Mouse (Mus musculus) cerebellum, adult 11 months (tissue): ENCODE data around the gene Olfr2.
"Not testable (repeated sequence)": the region's sequence is repeated elsewhere in the genome, so short reads cannot be mapped to it uniquely, and the experiment has no call there.

ENCODE experiments used
- DNase-seq: peaks from one replicate; pipeline ENCODE4 v3.0.0; 2022

Olfr2 gene

DNA sequence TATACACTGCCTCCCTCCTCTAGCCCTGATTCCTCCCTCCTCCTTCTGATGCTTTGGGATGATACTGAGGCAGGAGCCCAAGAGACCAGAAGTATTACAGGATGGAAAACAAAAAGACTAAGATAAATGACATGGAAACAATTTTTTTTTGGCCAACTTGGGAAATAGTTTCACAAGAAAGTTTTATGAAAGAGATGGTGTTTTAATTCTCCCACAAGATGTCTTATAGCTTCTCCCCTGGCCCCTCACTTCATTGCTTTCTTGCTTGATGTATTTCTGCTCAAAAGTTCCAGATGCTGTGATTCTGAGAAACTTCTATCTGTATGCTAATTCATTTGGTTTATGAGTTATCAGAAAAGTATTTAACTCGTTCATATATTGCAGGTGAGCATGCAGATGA, at the start of gene Olfr2:
Gene Olfr2, minus strand, starts transcription at position 101 of the 400 bp plus-strand sequence.
- DNase-seq: no peak

DNA sequence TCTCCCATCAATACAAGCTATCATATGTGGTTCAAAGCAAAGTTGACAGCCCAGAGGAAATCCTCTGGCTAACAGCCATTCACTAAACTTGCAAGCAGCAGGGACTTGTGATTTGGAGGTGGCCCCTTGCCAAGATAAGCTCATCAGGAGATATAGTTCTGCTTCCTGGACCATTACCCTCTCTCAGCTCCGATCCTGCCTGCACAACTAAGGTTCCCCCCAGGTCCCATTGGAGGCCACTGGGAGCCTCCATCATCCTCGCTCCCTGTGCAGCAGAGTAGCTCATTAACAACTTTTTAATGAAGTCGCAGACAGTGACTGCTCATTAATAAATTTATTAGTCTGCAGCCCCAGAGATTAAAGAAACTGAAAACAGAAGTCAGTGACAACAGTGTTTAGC, 41.7 kb upstream of the Olfr2 start:
- DNase-seq: no peak

DNA sequence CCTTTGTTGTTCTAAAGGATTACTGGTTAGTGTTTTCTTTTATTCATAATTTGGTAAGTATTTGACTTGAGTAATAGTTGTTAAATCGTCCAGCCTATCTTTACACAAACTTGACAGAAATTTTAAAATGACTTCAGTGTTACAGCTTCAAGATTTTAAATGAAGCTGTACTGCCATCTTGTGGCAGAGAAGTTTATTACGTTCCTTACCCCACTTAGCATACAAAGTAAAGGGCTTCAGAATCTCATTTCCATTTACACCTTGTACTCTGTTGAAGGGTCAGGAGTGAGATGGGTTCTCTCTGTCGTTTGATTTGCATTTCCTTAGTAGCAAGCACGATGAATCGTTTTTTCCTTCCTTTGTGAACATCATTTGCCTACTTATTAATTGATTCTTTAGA, 40.0 kb upstream of the Olfr2 start:
- DNase-seq: no peak

GRCm38 (mm10) chr7:107044407-107044806, 38.5 kb upstream of the Olfr2 start:
- no peak for DNase-seq

DNA sequence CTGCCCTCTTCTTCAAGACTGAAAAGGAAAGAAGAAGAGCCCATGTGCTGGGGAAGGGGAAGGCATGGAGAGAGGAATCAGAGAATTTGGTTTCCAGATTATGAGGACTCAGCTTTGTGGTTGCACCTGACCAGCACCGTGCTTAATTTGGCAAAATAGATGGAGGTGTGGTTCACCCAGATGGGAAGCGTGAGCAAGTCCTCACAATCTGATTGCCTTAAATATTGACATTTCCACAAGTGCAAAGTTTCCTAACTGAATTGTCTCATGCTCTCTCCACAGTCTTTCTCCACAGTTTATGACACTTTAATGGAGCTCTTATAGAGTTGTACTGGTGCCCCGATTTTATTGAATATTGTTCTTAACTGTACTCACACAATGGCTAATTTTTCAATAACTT, 37.3 kb upstream of the Olfr2 start:
- no peak for DNase-seq

- no peak for DNase-seq
These were observed 34.2 kb upstream of the Olfr2 start for GRCm38 (mm10) chr7:107039934-107040563.

DNA sequence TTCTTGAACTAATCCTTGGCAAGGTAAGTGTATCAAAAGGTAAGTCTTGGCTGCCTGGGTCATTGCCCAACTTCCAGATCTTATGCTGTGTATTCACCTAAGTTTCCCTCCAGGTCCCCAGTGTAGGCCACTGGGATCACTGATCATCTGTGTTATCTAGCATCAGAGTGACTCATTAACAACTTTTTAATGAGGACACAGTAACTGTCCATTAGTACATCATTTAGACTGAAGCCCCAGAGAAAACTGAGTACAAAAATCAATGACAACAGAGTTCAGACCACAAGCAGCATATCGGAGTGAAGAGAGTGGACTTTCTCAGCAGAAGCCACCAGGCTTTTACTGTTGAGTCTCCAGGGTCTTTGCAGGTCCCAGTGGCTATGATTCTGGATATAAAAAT, 25.0 kb upstream of the Olfr2 start, which contains the start of gene Olfr713:
Gene Olfr713, plus strand, starts transcription at position 301 of the 400 bp plus-strand sequence.
- DNase-seq: no peak

- DNase-seq: no peak
These were observed 1.7 kb downstream of the Olfr2 start for GRCm38 (mm10) chr7:107004169-107004568.

- no peak for DNase-seq
These were observed 5.1 kb downstream of the Olfr2 start for GRCm38 (mm10) chr7:107000798-107001197.

- no peak for DNase-seq
These were observed 20.6 kb downstream of the Olfr2 start for GRCm38 (mm10) chr7:106985236-106985635.

DNA sequence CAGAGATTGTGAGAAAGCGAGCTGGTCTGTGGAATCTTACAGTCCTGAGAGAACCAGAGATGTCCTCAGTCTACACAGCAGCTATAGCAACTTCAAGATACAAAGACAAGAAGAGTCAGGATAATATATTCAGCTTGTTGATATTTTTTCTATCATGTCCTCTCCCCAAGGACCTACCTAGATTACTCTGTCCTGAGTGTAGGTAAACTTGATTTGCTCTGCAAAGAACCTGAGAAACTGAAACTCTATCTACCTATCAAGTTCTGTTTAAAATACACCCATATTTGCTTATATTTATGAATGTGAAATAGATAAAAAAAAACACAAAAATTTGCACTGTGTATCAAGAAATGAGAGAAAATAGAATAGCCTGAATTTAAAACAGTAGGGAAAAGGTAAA, 30.5 kb downstream of the Olfr2 start, which contains the start of gene Olfr711:
Gene Olfr711, minus strand, starts transcription at position 101 of the 400 bp plus-strand sequence.
- no peak for DNase-seq

GRCm38 (mm10) chr7:106967503-106967902, 38.4 kb downstream of the Olfr2 start:
- not testable (repeated sequence) for DNase-seq

GRCm38 (mm10) chr7:106963837-106964236, 42.0 kb downstream of the Olfr2 start, which contains the start of gene Olfr6:
Gene Olfr6, minus strand, starts transcription at chr7:106963937.
- no peak for DNase-seq

- no peak for DNase-seq
These were observed 57.7 kb downstream of the Olfr2 start, which contains the start of gene Olfr710 for GRCm38 (mm10) chr7:106948212-106948611. Gene Olfr710, minus strand, starts transcription at chr7:106948312.
